Mouse (Mus musculus) liver, embryonic 16.5 days (tissue): ENCODE measurements around the gene Rab30. TPM values are rescaled to one million over a fixed set of nuclear protein-coding genes. Genes with fewer than 3 reads are reported as not detected.

Experiments used
- ATAC-seq: fragments of 200-750 bp; cut with Nextera tagmentation; 2 replicates; pipeline ENCODE4 v1.8.0; 2017; ENCODE audit warnings: low read depth, mild to moderate bottlenecking, moderate number of reproducible peaks, moderate library complexity
- H3K27ac ChIP-seq: fragments of 300-500 bp; sonication (generic); 2 replicates; pipeline ENCODE4 v1.5.1; 2014; ENCODE audit warnings: mild to moderate bottlenecking, low read length
- H3K27me3 ChIP-seq: fragments of 300-500 bp; sonication (generic); 2 replicates; pipeline ENCODE4 v1.6.1; 2014; ENCODE audit warnings: low read depth, low read length, mixed read lengths; ENCODE audit not compliant: control insufficient read depth, insufficient read depth
- H3K36me3 ChIP-seq: fragments of 300-500 bp; sonication (generic); 2 replicates; pipeline ENCODE4 v1.6.1; 2014; ENCODE audit warnings: mild to moderate bottlenecking; ENCODE audit not compliant: control insufficient read depth, insufficient read depth
- H3K4me1 ChIP-seq: fragments of 300-500 bp; sonication (generic); 2 replicates; pipeline ENCODE4 v1.6.1; 2014; ENCODE audit warnings: low read depth, low read length, mixed read lengths; ENCODE audit not compliant: control insufficient read depth
- H3K4me2 ChIP-seq: fragments of 300-500 bp; sonication (generic); 2 replicates; pipeline ENCODE4 v1.6.1; 2014; ENCODE audit warnings: low read depth, low read length, mixed read lengths
- H3K4me3 ChIP-seq: fragments of 300-500 bp; sonication (generic); 2 replicates; pipeline ENCODE4 v1.5.1; 2014; ENCODE audit warnings: low read depth, mild to moderate bottlenecking, low read length
- H3K9ac ChIP-seq: fragments of 300-500 bp; sonication (generic); 2 replicates; pipeline ENCODE4 v1.6.1; 2014; ENCODE audit warnings: low read depth, low read length
- H3K9me3 ChIP-seq: fragments of 300-500 bp; sonication (generic); replicated peaks from 2 replicates; pipeline ENCODE4 v1.6.1; 2016; ENCODE audit warnings: low read length; ENCODE audit not compliant: control insufficient read depth
- WGBS: fragments of 180-500 bp; shearing (Covaris S2); extraction: QIAGEN DNeasy Blood & Tissue Kit; methylation state at CpG from one replicate; pipeline ENCODE4 v1.1.7; 2014; ENCODE audit not compliant: insufficient replicate concordance; 5-methylcytosine and 5-hydroxymethylcytosine counted together
- polyA plus RNA-seq: library from polyadenylated mRNA; unstranded; fragments of >200 nt; fragmentation: Nextera tagmentation; extraction: Ambion mirVana; gene quantifications from 2 replicates; pipeline ENCODE4 v1.2.1, GENCODE M21; 2015

Rab30 gene
- polyA plus RNA-seq, 1 experiment from 2014 or later = 5.3 TPM

- Histone ChIP-seq H3K36me3 (no peaks in the 10 kb centered on the region), H3K4me1 (no peaks in the 10 kb centered on the region), H3K4me2 (no peak overlapping the region), H3K27ac (no peak overlapping the region), H3K4me3 (no peak overlapping the region), H3K27me3 (no peaks in the 10 kb centered on the region), H3K9me3 (no peaks in the 10 kb centered on the region), H3K9ac (no peak overlapping the region)
- WGBS = 42% methylated on average over 17 of the region's 17 CpGs
- ATAC-seq = no peak
Observed at GRCm38 (mm10) chr7:92777108-92777973, 35.9 kb downstream of the Rab30 start.

DNA sequence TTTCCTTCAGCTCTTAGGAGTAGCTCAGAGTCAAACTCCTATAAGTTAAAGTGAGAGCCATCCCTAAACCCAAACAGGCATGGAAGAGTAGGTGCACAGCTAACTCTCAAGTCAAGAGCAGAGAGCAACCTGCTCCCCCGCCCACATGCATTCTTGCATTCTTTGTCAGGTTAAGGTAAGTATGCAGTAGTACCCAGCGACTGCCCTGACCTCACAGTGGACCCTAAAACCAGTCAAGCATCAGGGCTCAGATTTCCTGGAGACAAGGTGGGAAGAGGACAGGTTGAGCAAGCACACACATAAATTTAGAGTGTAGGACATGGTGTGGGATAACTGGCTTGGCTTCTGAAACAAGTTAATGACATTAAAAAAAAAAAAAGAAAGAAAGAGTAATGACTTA lies 37.7 kb downstream of the Rab30 start:
- 42% methylated on average over 2 of the region's 2 CpGs for WGBS
- Histone ChIP-seq H3K4me1 (no peaks in the 10 kb centered on the region), H3K9ac (no peak overlapping the region), H3K36me3 (no peaks in the 10 kb centered on the region), H3K9me3 (no peaks in the 10 kb centered on the region), H3K4me3 (no peak overlapping the region), H3K4me2 (no peak overlapping the region), H3K27me3 (no peaks in the 10 kb centered on the region), H3K27ac (no peak overlapping the region)
- ATAC-seq = no peak

DNA sequence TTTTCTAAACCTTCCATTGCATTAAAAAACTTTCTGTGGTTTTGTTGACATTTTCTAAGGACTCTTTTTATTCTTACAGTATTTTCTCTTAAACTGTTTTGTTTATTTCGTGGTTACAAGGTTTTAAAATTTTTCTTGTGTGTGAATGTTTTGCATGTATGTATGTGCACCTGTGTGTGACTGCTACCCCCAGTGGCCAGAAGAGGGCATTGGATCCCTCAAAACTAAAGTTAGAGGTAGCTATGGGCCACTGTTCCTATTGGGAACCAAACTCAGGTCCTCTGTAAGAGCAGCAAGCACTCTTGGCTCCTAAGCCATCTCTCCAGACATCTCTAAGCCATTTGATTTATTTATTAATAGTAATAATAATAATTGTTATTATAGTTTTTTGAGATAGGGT lies 40.0 kb downstream of the Rab30 start:
- Histone ChIP-seq H3K9me3 (no peaks in the 10 kb centered on the region), H3K4me3 (no peak overlapping the region), H3K4me2 (no peak overlapping the region), H3K27ac (no peak overlapping the region), H3K36me3 (no peaks in the 10 kb centered on the region), H3K27me3 (no peaks in the 10 kb centered on the region), H3K9ac (no peak overlapping the region), H3K4me1 (no peaks in the 10 kb centered on the region)
- WGBS = 50% methylated on average over 1 of the region's 1 CpGs
- ATAC-seq = no peak

GRCm38 (mm10) chr7:92781948-92782347 lies 40.5 kb downstream of the Rab30 start:
- H3K4me2 ChIP-seq = no peak overlapping the region
- no peaks in the 10 kb centered on the region for H3K27me3 ChIP-seq
- WGBS = 74% methylated on average over 3 of the region's 3 CpGs
- no peaks in the 10 kb centered on the region for H3K36me3 ChIP-seq
- H3K9me3 ChIP-seq = no peaks in the 10 kb centered on the region
- H3K9ac ChIP-seq = no peak overlapping the region
- ATAC-seq = no peak
- no peak overlapping the region for H3K4me3 ChIP-seq
- no peak overlapping the region for H3K27ac ChIP-seq
- no peaks in the 10 kb centered on the region for H3K4me1 ChIP-seq

DNA sequence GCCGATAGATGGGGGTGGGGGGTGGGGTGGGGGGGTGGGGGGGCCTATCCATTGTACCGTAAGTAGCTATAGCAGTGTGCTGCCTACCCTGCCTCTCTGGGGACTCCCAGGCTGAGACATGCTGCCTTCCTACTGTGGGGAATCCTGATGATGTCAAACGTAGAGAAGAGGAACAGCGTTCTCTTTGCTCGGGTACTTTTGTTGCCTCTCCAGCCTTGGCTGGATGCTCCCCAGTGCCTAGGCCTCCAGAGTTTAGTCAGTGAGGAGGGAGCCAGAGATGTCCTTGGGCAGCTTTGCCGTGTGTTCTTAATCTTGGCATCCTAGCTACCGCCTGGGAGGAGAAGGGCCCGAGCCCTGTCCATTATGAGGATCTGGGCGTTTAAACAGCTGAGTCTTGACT lies 41.1 kb downstream of the Rab30 start:
- no peak for ATAC-seq
- Histone ChIP-seq H3K9ac (no peak overlapping the region), H3K27me3 (no peaks in the 10 kb centered on the region), H3K9me3 (no peaks in the 10 kb centered on the region), H3K4me3 (no peak overlapping the region), H3K27ac (no peak overlapping the region), H3K4me1 (no peaks in the 10 kb centered on the region), H3K4me2 (no peak overlapping the region), H3K36me3 (no peaks in the 10 kb centered on the region)
- WGBS = 78% methylated on average over 9 of the region's 9 CpGs

DNA sequence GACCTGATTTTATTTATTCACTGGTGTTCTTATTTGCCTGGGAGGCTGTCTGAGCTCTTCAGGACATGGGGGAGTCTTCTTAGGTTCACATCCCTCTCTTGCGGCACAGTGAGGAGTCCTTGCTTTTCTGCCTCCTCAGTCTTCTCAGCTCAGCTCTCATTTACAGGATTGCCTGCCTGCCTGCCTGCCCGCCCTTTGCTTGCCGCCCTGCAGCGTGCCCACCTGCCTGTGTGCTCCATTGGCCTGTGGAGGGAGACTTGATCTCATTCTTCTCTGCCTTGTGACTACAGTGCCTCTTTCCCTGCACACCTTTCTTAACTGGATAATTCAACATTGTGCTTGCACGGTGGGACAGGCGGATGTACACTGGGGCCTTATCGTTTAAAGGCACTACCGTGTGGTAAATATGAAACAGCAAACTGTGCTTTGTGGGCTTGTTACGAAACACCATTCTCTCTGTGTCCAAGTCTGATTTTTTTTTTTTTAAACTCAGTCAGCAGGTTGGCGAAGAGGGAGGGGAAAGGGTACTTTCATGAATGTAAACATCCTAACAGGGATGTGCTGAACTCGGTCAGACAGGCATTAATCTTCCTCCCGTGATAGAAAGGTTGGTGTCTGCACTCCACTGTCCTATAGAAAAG lies 41.9 kb downstream of the Rab30 start:
- no peaks in the 10 kb centered on the region for H3K36me3 ChIP-seq
- no peaks in the 10 kb centered on the region for H3K9me3 ChIP-seq
- H3K4me2 ChIP-seq = no peak overlapping the region
- H3K4me3 ChIP-seq = no peak overlapping the region
- H3K27me3 ChIP-seq = no peaks in the 10 kb centered on the region
- H3K27ac ChIP-seq = no peak overlapping the region
- WGBS = 62% methylated on average over 12 of the region's 12 CpGs
- no peaks in the 10 kb centered on the region for H3K4me1 ChIP-seq
- ATAC-seq = no peak; the same call in 1 of the 2 replicates
- H3K9ac ChIP-seq = no peak overlapping the region

DNA sequence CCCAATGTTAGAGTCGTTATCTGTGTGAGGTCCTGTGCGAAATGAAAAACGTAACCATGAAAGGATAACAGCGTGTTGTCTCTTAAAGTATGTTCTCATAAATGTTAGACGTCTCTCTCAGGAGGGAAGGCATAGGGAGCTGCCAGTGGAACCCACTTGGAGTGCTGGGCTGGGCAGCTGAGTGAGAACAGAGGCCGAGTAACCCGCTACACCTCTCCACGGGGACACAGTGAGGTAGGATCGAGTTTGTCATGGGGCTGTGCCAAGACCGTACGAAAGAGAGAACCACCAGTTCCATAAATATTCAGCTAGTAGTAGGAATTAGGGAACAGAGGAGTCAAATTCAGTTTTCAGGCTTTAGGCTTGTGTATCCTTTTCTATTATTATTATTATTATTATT lies 42.5 kb downstream of the Rab30 start:
- H3K27ac ChIP-seq = no peak overlapping the region
- no peak overlapping the region for H3K9ac ChIP-seq
- no peak overlapping the region for H3K4me2 ChIP-seq
- no peaks in the 10 kb centered on the region for H3K4me1 ChIP-seq
- H3K4me3 ChIP-seq = no peak overlapping the region
- 71% methylated on average over 11 of the region's 11 CpGs for WGBS
- H3K9me3 ChIP-seq = no peaks in the 10 kb centered on the region
- H3K27me3 ChIP-seq = no peaks in the 10 kb centered on the region
- ATAC-seq = no peak
- no peaks in the 10 kb centered on the region for H3K36me3 ChIP-seq

DNA sequence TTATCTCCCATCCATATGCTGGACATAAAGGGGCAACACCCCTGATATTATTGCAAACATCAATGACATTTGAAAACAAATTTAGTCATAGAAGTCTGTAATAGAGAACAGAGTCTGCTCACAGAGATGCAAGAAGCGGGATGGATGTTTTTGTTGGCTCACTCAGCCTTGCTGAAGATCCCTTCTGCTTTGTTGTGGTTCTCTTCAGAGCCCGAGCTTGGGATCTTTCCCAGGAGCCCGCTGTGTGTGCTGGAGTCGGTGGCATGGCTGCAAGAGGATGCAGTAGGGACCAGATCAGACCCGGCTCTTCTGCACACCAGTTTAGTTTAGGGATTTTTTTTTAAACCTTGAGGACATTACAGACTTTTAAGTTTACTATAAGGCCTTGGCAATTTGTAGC lies 54.3 kb downstream of the Rab30 start:
- no peak overlapping the region for H3K4me3 ChIP-seq
- H3K9ac ChIP-seq = no peak overlapping the region
- no peaks in the 10 kb centered on the region for H3K4me1 ChIP-seq
- ATAC-seq = no peak
- no peak overlapping the region for H3K27ac ChIP-seq
- no peaks in the 10 kb centered on the region for H3K36me3 ChIP-seq
- H3K4me2 ChIP-seq = no peak overlapping the region
- no peaks in the 10 kb centered on the region for H3K27me3 ChIP-seq
- WGBS = 65% methylated on average over 5 of the region's 5 CpGs
- H3K9me3 ChIP-seq = no peaks in the 10 kb centered on the region

GRCm38 (mm10) chr7:92796813-92797212 lies 55.4 kb downstream of the Rab30 start:
- H3K4me2 ChIP-seq = no peak overlapping the region
- no peaks in the 10 kb centered on the region for H3K27me3 ChIP-seq
- H3K4me3 ChIP-seq = no peak overlapping the region
- H3K4me1 ChIP-seq = no peaks in the 10 kb centered on the region
- no peaks in the 10 kb centered on the region for H3K9me3 ChIP-seq
- ATAC-seq = no peak
- no peak overlapping the region for H3K9ac ChIP-seq
- no peak overlapping the region for H3K27ac ChIP-seq
- 65% methylated on average over 8 of the region's 8 CpGs for WGBS
- no peaks in the 10 kb centered on the region for H3K36me3 ChIP-seq
